Mouse (Mus musculus) megakaryocyte-erythroid progenitor cell, adult 5-6 weeks (primary cell): ENCODE data around the gene Gimap4. TPM values are rescaled to one million over a fixed set of nuclear protein-coding genes. Genes with fewer than 3 reads are reported as not detected.
A peak's percentile ranks its signal among the peaks of the same experiment; 100 is the strongest.

Experiments used
- ATAC-seq: replicated peaks from 2 replicates; pipeline ENCODE4 v1.8.0; 2016; ENCODE audit warnings: mild to moderate bottlenecking, inconsistent platforms; ENCODE audit not compliant: severe bottlenecking, poor library complexity, low FRiP score, low TSS enrichment
- total RNA-seq, 2 experiments: library from RNA; stranded (forward) in 1 of 2; stranded (reverse) in 1 of 2; fragments of 200-1000, 215-1000 nt in 1 of 2; fragments of >200 nt in 1 of 2; fragmentation: Nextera tagmentation in 1 of 2; gene quantifications; 2 replicates each; pipeline ENCODE4 v1.2.3; 2014 to 2017

The Gimap4 gene
- total RNA-seq (2014; fragmentation: Nextera tagmentation) (12.5 and 18.0 TPM in 2 replicates), total RNA-seq (2017) (3.0 and 61.5 TPM in 2 replicates)

GRCm38 (mm10) chr6:48684319-48684718, at the start of gene Gimap4:
Gene Gimap4 (plus strand): TSS chr6:48684549.
- ATAC-seq = no peak

GRCm38 (mm10) chr6:48635105-48635504, 49.2 kb upstream of the Gimap4 start:
- peak; percentile 96 for ATAC-seq

DNA sequence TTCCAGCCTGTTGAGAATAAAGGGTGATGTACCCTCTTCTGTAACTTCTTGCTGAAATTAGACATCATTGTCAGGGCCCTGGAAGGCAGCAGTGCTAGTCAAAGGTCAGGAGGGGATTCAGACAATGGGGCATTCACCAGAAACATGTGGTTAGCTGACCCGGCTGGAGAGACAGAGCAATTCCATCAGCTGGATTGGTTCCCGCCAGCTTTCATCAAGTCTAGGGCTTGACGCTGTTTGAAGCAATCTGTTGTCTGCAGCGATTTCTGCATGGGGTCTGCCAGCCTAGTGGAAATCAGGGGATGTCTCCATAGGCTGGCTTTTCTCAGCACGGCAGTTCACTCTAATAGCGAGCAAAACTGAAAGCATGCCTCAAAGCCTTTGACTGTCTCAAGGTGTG, 47.8 kb upstream of the Gimap4 start:
- no peak for ATAC-seq

- ATAC-seq = no peak
Observed at GRCm38 (mm10) chr6:48637811-48638500, 46.4 kb upstream of the Gimap4 start.

- ATAC-seq = no peak
Observed at GRCm38 (mm10) chr6:48638553-48638952, 45.8 kb upstream of the Gimap4 start.

GRCm38 (mm10) chr6:48641391-48641790, 43.0 kb upstream of the Gimap4 start:
- no peak for ATAC-seq

- peak; percentile 29; the same call in 1 of the 2 replicates for ATAC-seq
Observed at GRCm38 (mm10) chr6:48642764-48643292, 41.5 kb upstream of the Gimap4 start.

GRCm38 (mm10) chr6:48645660-48646308, 38.6 kb upstream of the Gimap4 start:
- ATAC-seq = peak; percentile 84

- no peak for ATAC-seq
Observed at GRCm38 (mm10) chr6:48646309-48646690, 38.0 kb upstream of the Gimap4 start.

DNA sequence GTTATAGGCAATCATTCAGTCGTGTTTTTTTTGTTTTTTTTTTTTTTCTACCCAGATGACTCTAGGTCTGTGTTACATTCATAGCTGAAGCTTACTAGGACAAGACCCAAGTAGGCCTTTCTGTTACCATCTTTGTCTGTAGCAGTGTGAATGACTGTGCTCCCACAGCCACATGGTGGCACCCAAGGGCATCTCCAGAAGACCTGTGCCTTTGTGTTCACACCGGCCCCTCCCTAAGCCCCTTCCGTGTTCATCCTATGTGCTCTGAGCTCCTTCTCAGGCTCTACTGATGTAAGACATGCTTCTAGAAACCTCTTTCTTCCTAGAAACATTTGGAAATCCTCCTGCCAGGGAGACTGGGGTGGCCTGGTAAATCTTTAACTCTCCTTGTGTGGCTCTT, 37.4 kb upstream of the Gimap4 start, which contains the start of gene Gimap8:
Gimap8 (plus strand) TSS at position 240 of the 400 bp plus-strand sequence.
- peak; percentile 75 for ATAC-seq

DNA sequence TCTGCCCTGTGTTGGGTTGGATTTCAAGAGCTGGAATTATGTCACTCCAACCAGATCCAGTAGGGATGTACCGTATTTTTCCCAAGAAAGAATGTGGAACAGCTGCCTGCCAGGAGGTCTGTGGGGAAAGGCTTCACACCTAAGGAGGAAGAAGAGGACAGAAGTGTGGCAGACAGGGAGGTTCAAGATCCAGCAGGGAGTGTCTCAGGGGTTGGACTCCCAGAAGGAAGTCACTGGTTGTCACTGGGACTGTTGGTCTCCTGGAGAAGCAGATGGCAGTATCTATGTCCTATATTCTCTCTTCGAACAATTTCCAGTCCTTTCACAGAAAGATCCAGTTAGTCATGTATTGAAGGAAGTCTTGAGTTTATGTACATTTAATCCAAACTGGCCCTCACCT, 36.7 kb upstream of the Gimap4 start:
- ATAC-seq = no peak

- no peak for ATAC-seq
Observed at GRCm38 (mm10) chr6:48648779-48649178, 35.6 kb upstream of the Gimap4 start.

- ATAC-seq = no peak
Observed at GRCm38 (mm10) chr6:48650041-48650440, 34.3 kb upstream of the Gimap4 start.

- ATAC-seq = no peak
Observed at GRCm38 (mm10) chr6:48658721-48659120, 25.6 kb upstream of the Gimap4 start.

DNA sequence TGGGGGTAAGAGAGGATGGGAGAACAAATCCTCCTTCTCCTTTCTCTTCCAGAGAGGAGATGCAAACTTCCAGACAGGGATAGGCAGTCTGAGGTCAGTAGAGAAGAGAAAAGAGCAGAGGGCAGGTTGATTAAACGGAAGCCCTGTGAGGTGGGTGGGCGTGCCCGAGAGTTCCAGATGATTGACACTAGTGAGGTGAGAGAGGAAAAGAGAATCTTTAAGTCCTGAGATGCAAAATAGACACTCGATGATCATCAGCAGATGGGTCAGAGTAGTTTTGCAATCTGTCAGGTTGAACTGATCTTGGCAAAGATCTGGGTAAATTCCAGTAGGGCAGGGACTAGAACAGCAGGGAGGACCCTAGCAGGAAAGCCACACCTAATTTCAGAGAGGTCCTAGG, 19.6 kb upstream of the Gimap4 start:
- no peak for ATAC-seq

DNA sequence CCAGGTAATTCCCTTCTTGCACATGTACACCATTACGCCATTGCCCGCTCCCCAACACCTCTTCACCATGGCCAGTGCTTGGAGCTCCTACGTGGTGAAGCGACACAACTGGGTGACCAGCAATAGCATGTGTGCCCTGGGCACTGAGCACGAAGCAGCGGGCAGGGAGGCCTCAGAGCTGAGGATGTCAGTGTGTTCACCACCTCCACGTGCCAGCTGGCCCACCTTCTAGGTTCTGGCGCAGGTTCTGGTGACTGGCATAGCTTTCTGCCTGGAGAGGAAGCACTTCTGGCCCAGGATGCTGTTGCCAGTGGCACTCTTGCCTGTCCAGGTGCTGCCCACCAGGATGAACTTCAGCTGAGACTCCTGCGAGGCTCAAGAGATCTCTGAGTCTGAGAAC, 18.9 kb upstream of the Gimap4 start:
- ATAC-seq = no peak

DNA sequence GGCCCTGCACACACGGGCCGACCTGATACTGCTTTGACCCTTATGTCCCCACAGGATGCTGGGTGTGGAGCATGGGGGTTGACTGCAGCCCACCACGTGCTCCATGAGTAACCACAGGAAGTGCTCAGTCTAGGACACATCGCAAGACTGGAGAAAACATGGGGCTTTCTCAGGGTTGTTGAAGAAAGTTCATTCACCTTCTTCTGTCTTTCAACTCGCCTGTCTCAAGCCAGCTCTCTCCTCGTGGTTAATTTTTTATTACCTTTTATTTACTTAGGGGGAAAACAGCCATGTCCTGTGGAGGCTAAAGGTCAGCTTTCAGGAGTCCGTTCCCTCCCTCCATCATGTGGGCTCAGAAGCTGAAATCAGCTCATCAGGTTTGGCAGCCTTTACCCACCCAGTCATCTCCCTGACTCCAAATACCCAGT, 18.2 kb upstream of the Gimap4 start:
- peak; percentile 26; the same call in 1 of the 2 replicates for ATAC-seq

GRCm38 (mm10) chr6:48668022-48668421, 16.3 kb upstream of the Gimap4 start:
- no peak for ATAC-seq

DNA sequence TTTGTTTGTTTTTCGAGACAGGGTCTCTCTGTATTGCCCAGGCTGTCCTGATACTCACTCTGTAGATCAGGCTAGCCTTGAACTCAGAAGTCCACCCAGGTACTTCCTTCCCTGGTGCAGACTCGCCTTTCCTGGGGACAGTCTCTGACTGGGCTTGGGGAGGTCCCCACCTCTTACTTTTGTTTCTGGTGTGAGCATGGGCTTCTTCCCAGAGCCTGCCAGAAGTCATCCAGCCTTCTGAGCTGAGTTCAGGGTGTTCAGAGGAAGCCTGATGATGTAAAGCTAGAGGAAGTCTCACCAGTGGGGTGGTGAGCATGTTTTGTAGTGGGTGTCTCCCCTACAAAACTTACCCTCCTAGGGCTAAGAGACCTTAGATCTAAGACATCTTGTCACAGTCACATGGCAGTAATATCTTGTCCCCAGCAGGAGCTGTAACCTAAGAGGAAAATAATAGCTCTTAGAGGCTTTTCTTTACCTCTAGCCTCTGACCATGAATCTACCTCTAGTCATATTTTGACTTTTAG, 14.8 kb upstream of the Gimap4 start:
- ATAC-seq = no peak

DNA sequence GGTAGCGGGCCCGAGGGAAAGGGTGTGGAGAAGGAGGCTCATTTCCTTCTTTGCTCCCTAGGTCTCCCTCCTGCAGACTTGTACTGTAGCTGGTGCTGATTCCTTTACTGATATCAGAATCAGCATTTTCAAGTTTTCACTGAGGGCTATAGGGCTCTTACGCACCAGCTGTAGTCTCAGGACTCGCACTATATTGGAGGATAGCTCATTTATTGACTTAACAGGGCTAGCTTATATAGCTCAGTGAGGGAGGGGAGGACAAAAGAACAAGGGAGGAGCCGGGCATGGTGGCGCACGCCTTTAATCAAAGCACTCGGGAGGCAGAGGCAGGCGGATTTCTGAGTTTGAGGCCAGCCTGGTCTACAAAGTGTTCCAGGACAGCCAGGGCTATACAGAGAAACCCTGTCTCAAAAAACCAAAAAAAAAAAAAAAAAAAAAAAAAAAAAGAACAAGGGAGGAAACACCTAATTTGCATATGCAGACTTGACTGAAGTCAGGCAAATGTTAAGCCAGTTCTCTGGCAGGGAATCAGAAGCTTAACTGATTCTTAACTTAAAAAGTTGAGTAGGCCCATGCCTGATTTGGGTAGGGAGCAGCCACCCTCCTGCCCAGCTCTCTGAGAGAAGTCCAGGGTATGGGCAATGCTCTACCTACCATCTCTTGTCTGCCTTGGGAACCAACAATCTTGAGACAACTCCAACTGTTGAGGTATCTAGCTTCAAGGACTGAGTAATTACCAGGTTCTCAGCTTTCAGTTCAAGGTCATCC, 9.9 kb upstream of the Gimap4 start:
- 0 out of 2 replicates have a peak, but pooled peaks have one; percentile 12 for ATAC-seq
